Mouse (Mus musculus) left cerebral cortex, postnatal 36 days (tissue): ENCODE measurements around the gene Tcte1. TPM values are rescaled to one million over a fixed set of nuclear protein-coding genes. Genes with fewer than 3 reads are reported as not detected.

Experiments used
- total RNA-seq, 2 experiments: library from RNA; stranded (reverse); gene quantifications; 2 replicates each; pipeline ENCODE4 v1.2.3; 2021

Gene Tcte1
- total RNA-seq, 2 experiments from 2014 or later, result 1.3 to 1.9 TPM

Other genes starting within 250 kb of the Tcte1 start
- 10 to 100 TPM; 55.2 to 56.0 TPM for gene Cdc5l, start 89.7 kb upstream of the Tcte1 start, total RNA-seq
- gene Spats1, start 48.0 kb upstream of the Tcte1 start, total RNA-seq, result 1 to 10 TPM; 7.2 to 8.3 TPM
- gene Aars2, start 16.6 kb upstream of the Tcte1 start, total RNA-seq, result 10 to 100 TPM; 23.1 to 26.4 TPM
- 100 to 1,000 TPM; 120 to 121 TPM for gene Tmem151b, start 26.2 kb downstream of the Tcte1 start, total RNA-seq
- 1 to 10 TPM; 1.7 to 2.7 TPM for gene Nfkbie, start 32.3 kb downstream of the Tcte1 start, total RNA-seq
- gene Slc35b2, start 40.4 kb downstream of the Tcte1 start, total RNA-seq, result 10 to 100 TPM; 24.7 to 33.0 TPM
- gene Hsp90ab1, start 49.8 kb downstream of the Tcte1 start, total RNA-seq, result 1,000 to 10,000 TPM; 1,413 to 1,526 TPM
- gene Slc29a1, start 76.2 kb downstream of the Tcte1 start, total RNA-seq, result 10 to 100 TPM; 17.1 to 23.2 TPM
- gene Mymx, start 78.7 kb downstream of the Tcte1 start, total RNA-seq, result not detected
- under 1 TPM; 0.12 to 0.66 TPM for gene Capn11, start 135.9 kb downstream of the Tcte1 start, total RNA-seq
- gene Mrpl14, start 162.9 kb downstream of the Tcte1 start, total RNA-seq, result 10 to 100 TPM; 38.3 to 47.5 TPM
- gene Tmem63b, start 163.5 kb downstream of the Tcte1 start, total RNA-seq, result 100 to 1,000 TPM; 177 to 186 TPM
- not detected for gene 1600014C23Rik, start 210.4 kb downstream of the Tcte1 start, total RNA-seq